Mouse (Mus musculus) heart, embryonic 13.5 days (tissue): ENCODE measurements around the gene Krcc1. TPM values are rescaled to one million over a fixed set of nuclear protein-coding genes. Genes with fewer than 3 reads are reported as not detected.
"Not testable (repeated sequence)": the region's sequence is repeated elsewhere in the genome, so short reads cannot be mapped to it uniquely, and the experiment has no call there.

Experiments
- ATAC-seq: fragments of 200-750 bp; cut with Nextera tagmentation; 2 replicates; pipeline ENCODE4 v1.8.0; 2017; ENCODE audit warnings: moderate TSS enrichment; ENCODE audit not compliant: insufficient number of reproducible peaks, low FRiP score, low TSS enrichment; ENCODE audit errors: extremely low read depth
- H3K27ac ChIP-seq: fragments of 300-500 bp; sonication (generic); replicated peaks from 2 replicates; pipeline ENCODE4 v1.5.1; 2015; ENCODE audit warnings: moderate library complexity, mild to moderate bottlenecking, inconsistent platforms
- H3K27me3 ChIP-seq: fragments of 300-500 bp; sonication (generic); replicated peaks from 2 replicates; pipeline ENCODE4 v1.6.1; 2015; ENCODE audit warnings: mild to moderate bottlenecking, inconsistent platforms
- H3K36me3 ChIP-seq: fragments of 300-500 bp; sonication (generic); 2 replicates; pipeline ENCODE4 v1.6.1; 2015; ENCODE audit warnings: mild to moderate bottlenecking, inconsistent platforms
- H3K4me1 ChIP-seq: fragments of 300-500 bp; sonication (generic); 2 replicates; pipeline ENCODE4 v1.6.1; 2015; ENCODE audit warnings: inconsistent platforms
- H3K4me2 ChIP-seq: fragments of 300-500 bp; sonication (generic); 2 replicates; pipeline ENCODE4 v1.6.1; 2015; ENCODE audit warnings: inconsistent platforms, mild to moderate bottlenecking, moderate library complexity
- H3K4me3 ChIP-seq: fragments of 300-500 bp; sonication (generic); 2 replicates; pipeline ENCODE4 v1.5.1; 2015; ENCODE audit warnings: moderate library complexity, mild to moderate bottlenecking, inconsistent platforms
- H3K9ac ChIP-seq: fragments of 300-500 bp; sonication (generic); 2 replicates; pipeline ENCODE4 v1.6.1; 2015; ENCODE audit warnings: inconsistent platforms, mild to moderate bottlenecking, moderate library complexity
- H3K9me3 ChIP-seq: fragments of 300-500 bp; sonication (generic); 2 replicates; pipeline ENCODE4 v1.6.1; 2016; ENCODE audit warnings: inconsistent platforms
- WGBS: fragments of 180-500 bp; shearing (Covaris S2); methylation state at CpG from one replicate; pipeline ENCODE4 v1.1.7; 2015; ENCODE audit warnings: mixed read lengths; 5-methylcytosine and 5-hydroxymethylcytosine counted together
- polyA plus RNA-seq: library from polyadenylated mRNA; unstranded; fragments of >200 nt; fragmentation: Nextera tagmentation; extraction: Ambion mirVana; gene quantifications from 2 replicates; pipeline ENCODE4 v1.2.1, GENCODE M21; 2015

Gene Krcc1
- polyA plus RNA-seq, 1 experiment from 2014 or later: 48.5 TPM

DNA sequence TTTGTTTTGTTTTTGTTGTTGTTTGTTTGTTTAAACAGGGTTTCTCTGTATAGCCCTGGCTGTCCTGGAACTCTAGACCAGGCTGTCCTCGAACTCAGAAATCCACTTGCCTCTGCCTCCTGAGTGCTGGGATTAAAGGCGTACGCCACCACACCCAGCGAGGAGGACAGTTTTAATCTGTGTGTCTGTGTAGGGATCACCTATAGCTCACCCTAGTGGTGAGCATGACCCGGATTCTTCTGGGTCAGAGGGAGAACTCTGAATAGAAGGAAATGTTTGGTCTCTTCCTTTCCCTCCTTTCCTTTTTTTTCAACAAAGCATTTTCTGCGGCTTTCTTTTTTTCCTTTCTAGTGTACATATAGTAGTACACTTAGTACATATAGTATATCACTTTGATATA is 23.8 kb downstream of the Krcc1 start:
- Histone ChIP-seq H3K27me3 (no peaks in the 10 kb centered on the region), H3K4me1 (no peaks in the 10 kb centered on the region), H3K27ac (no peak overlapping the region), H3K4me3 (no peak overlapping the region), H3K9me3 (no peaks in the 10 kb centered on the region), H3K36me3 (no peaks in the 10 kb centered on the region), H3K9ac (no peak overlapping the region), H3K4me2 (no peak overlapping the region)
- WGBS: 68% methylated on average over 6 of the region's 6 CpGs
- ATAC-seq: no peak

DNA sequence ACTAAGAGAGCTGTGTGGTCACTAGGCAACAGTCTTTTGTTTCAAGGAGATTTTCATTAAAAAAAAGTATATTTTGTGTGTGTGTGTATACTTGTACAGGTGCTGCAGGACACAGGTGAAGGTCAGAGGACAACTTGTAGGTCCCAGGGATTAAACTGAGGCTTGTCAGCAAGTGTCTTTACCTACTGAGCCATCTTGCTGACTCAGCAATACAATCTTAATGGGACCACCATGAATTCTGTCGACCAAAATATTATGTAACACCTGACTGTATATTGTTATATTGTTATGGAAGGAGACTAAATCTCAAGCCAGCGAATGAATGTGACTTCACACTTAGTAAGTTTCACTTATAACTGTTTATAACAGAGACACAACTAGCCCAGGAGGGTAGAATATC is 26.6 kb downstream of the Krcc1 start:
- H3K4me2 ChIP-seq: no peak overlapping the region
- H3K9me3 ChIP-seq: no peaks in the 10 kb centered on the region
- WGBS: 58% methylated on average over 2 of the region's 2 CpGs
- H3K36me3 ChIP-seq: no peaks in the 10 kb centered on the region
- H3K4me3 ChIP-seq: no peak overlapping the region
- H3K27ac ChIP-seq: no peak overlapping the region
- no peaks in the 10 kb centered on the region for H3K27me3 ChIP-seq
- no peak overlapping the region for H3K9ac ChIP-seq
- H3K4me1 ChIP-seq: 0 out of 2 replicates have a peak, but pooled peaks cover 2% of the 10 kb centered on the region
- no peak for ATAC-seq

DNA sequence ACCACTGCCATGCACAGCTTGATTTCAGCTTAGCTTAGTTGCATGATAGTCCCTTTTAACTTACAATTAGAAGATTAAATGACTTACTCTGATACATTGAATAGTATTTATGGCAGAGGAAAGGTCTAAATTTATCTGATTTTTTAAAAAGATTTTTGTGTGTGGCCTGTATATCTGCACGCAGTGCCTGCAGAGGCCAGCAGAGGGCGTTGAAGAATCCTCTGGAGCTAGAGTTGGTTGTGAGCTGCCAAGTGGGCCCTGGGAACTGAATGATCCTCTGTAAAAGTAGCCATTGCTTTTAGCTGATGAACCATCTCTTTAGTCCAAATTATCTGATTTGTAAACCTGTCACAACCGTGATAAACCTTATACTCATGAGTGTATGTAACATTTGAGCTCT is 27.3 kb downstream of the Krcc1 start:
- no peaks in the 10 kb centered on the region for H3K9me3 ChIP-seq
- no peak overlapping the region for H3K9ac ChIP-seq
- H3K27me3 ChIP-seq: no peaks in the 10 kb centered on the region
- WGBS: 37% methylated on average over 3 of the region's 3 CpGs
- H3K27ac ChIP-seq: no peak overlapping the region
- H3K4me2 ChIP-seq: no peak overlapping the region
- 0 out of 2 replicates have a peak, but pooled peaks cover 2% of the 10 kb centered on the region for H3K4me1 ChIP-seq
- no peak overlapping the region for H3K4me3 ChIP-seq
- no peaks in the 10 kb centered on the region for H3K36me3 ChIP-seq
- no peak for ATAC-seq

DNA sequence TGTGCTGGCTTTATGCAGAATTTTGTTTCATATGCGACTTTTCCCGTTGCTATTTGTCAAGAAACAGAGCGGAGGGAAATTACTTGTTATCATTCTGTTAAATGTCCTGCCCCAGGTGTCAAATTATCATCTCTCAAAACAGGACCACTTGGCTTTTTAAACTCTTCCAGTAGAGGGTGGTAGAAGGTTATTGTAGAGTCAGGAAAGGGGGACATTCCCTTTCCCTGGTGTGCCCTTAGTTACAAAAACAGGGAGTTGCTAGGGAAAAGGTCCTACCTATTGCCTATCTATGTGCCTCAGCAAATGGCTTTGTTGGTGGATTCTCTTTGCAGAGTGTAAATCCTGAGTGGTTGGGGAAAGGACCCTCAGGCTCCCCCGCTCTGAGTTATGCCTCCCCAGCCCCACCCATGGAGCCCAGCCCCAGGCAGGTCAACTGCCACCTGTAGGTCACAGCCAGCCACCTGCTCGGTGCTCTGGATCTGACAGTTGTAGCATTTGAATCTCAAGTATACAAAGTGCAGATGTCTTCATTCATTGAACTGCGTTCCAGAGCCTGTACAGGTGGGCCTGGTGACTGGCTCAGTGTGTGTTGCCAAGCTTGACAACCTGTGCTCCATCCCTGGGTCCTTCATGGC is 30.7 kb downstream of the Krcc1 start:
- no peaks in the 10 kb centered on the region for H3K36me3 ChIP-seq
- no peak overlapping the region for H3K27ac ChIP-seq
- no peak overlapping the region for H3K4me2 ChIP-seq
- no peak overlapping the region for H3K9ac ChIP-seq
- ATAC-seq: no peak
- no peak overlapping the region for H3K4me3 ChIP-seq
- H3K27me3 ChIP-seq: no peaks in the 10 kb centered on the region
- 48% methylated on average over 6 of the region's 6 CpGs for WGBS
- H3K4me1 ChIP-seq: 0 out of 2 replicates have a peak, but pooled peaks cover 2% of the 10 kb centered on the region
- no peaks in the 10 kb centered on the region for H3K9me3 ChIP-seq

DNA sequence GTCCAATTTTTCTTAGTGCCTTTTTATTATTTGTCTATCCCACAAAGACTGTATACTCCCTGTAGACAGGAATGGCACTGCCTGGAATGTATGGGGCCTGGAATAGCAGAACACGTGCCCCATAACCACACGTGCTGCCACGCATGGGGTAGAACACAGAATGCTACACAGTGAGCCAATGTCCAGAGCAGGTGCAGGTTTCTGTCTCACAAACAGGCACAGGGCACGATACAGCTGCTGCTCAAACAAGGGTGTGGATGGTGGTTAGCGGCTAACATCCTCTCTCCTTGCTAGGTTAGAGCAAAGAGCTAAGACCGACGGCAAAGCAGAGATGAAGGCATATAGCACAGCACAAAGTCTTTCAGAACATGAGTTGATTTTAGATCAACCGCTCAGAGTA is 36.0 kb downstream of the Krcc1 start:
- Histone ChIP-seq H3K27me3 (no peaks in the 10 kb centered on the region), H3K4me2 (no peak overlapping the region), H3K36me3 (no peaks in the 10 kb centered on the region), H3K9ac (no peak overlapping the region), H3K9me3 (no peaks in the 10 kb centered on the region), H3K4me1 (no peaks in the 10 kb centered on the region), H3K4me3 (no peak overlapping the region), H3K27ac (no peak overlapping the region)
- ATAC-seq: no peak
- WGBS: 80% methylated on average over 8 of the region's 8 CpGs

DNA sequence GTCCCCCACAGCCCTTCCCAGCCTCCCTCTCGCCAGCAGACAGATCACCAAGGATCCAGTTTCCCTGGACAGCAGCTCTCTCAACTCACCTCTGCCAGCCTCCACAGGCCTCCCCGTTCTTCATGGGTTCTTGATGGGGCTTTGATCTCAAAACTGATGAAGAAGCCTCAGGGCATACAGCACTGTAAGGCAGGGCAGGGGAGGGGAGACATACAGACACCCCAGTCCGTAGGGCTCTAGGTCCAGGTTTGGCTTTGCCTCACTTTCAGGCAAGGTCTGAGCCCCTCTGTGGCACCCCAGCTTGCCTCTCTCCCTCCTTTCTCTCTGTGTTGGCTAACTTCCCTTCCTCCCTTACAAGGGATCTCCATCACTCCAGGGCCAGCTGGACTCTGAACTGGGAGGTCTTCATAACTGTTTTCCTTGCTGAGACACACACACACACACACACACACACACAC is 50.4 kb downstream of the Krcc1 start, which contains the start of gene Smyd1:
Gene Smyd1, minus strand, starts transcription at position 408 of the 458 bp plus-strand sequence.
- WGBS: 75% methylated on average over 3 of the region's 3 CpGs
- no peak for ATAC-seq
- Histone ChIP-seq H3K36me3 (no peaks in the 10 kb centered on the region), H3K9ac (no peak within 1 kb of the TSS), H3K4me2 (no peak within 1 kb of the TSS), H3K27me3 (no peaks in the 10 kb centered on the region), H3K27ac (no peak within 1 kb of the TSS), H3K4me3 (no peak within 1 kb of the TSS), H3K4me1 (no peaks in the 10 kb centered on the region), H3K9me3 (no peaks in the 10 kb centered on the region)

DNA sequence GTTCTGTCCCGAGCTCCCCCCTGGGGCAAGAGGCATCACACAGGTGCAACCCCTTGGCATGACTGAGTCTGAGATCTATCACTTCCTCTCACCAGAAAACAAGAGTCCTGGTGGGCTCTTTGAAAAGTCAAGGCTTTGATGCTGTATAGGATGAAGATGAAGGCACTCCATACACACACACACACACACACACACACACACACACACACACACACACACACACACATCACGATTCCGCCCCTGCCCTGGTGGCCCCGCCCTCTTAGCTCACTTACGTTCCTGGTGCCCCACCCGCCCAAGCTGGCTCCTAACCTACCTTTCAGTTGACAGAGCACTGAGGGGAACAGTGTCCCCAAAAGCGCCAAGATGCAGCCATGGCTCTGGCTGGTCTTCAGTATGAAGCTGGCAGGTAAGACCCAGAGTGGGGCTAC is 51.0 kb downstream of the Krcc1 start, which contains the start of gene Cd8b1:
Gene Cd8b1, plus strand, starts transcription at position 298 of the 431 bp plus-strand sequence.
- Histone ChIP-seq H3K27ac (no peak within 1 kb of the TSS), H3K4me1 (no peaks in the 10 kb centered on the region), H3K36me3 (no peaks in the 10 kb centered on the region), H3K9me3 (no peaks in the 10 kb centered on the region), H3K27me3 (no peaks in the 10 kb centered on the region), H3K4me3 (no peak within 1 kb of the TSS), H3K9ac (no peak within 1 kb of the TSS), H3K4me2 (no peak within 1 kb of the TSS)
- ATAC-seq: no peak
- 70% methylated on average over 7 of the region's 7 CpGs for WGBS

DNA sequence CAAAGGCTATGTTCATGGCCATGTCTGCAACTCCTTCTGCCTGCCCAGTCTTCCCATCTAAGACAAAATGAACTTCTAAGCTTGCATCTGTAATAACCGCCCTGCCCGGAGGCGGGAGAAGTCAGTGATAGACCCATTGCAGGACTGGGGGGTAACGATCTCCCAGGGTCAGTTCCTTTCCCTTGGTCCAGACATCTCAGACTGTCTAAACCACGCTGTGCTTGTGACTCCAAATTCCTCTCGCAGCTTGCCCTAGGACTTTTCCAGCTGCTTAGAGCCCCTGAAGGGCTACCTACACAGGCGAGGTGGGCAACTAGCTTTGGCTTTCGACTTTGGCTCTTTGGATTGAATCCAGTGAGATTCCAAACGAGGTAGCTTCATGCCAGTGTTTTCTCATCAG is 53.3 kb downstream of the Krcc1 start:
- H3K4me3 ChIP-seq: no peak overlapping the region
- whole genome bisulfite sequencing: 81% methylated on average over 9 of the region's 9 CpGs
- H3K36me3 ChIP-seq: no peaks in the 10 kb centered on the region
- H3K9ac ChIP-seq: no peak overlapping the region
- H3K27ac ChIP-seq: no peak overlapping the region
- H3K9me3 ChIP-seq: no peaks in the 10 kb centered on the region
- H3K27me3 ChIP-seq: no peaks in the 10 kb centered on the region
- no peak overlapping the region for H3K4me2 ChIP-seq
- no peak for ATAC-seq
- no peaks in the 10 kb centered on the region for H3K4me1 ChIP-seq

DNA sequence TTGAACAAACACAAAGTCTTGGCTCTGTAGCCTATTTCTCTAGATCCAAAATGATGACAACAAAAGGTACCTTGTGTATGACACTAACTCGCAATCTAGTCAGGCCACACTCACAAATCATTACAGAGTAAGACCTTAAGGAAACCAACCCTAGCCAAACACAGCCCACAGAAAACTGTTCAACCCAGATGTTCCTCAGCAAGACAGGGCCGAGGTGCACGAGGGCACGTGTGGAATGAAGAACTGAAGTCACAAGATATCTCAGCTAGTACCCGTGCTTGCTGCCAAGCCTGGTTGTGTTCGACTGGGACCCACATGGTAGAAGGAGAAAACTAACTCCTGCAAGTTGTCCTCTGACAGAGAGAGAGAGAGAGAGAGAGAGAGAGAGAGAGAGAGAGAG is 58.4 kb downstream of the Krcc1 start:
- no peaks in the 10 kb centered on the region for H3K9me3 ChIP-seq
- ATAC-seq: no peak
- WGBS: 69% methylated on average over 6 of the region's 6 CpGs

DNA sequence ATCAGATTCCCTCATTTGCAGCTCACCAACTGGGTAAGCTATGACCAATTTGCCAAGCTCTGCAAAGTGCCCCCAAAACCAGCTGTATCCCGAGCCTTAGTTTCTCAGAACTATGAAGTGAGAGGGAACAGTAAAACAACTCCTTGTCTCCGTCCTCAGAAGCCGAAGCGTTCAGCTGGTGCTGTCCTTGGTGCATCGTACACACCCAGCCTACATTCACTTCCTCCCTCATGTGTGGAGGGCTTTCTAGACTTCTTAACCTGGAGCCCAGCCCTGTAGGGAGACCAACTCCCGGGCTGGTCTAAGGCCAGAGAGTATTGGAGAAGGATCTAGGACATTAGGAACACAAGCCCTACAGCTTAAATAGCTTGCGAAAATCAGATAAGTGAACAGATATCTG is 59.0 kb downstream of the Krcc1 start:
- H3K4me1 ChIP-seq: no peaks in the 10 kb centered on the region
- ATAC-seq: no peak
- no peaks in the 10 kb centered on the region for H3K9me3 ChIP-seq
- WGBS: 65% methylated on average over 7 of the region's 7 CpGs
- no peak overlapping the region for H3K4me3 ChIP-seq
- no peak overlapping the region for H3K4me2 ChIP-seq
- no peak overlapping the region for H3K9ac ChIP-seq
- H3K27ac ChIP-seq: no peak overlapping the region
- no peaks in the 10 kb centered on the region for H3K36me3 ChIP-seq
- H3K27me3 ChIP-seq: no peaks in the 10 kb centered on the region

More for the DNA sequence above, 58.4 kb downstream of the Krcc1 start:
- no peaks in the 10 kb centered on the region for H3K27me3 ChIP-seq
- H3K4me1 ChIP-seq: no peaks in the 10 kb centered on the region
- no peak overlapping the region for H3K27ac ChIP-seq
- H3K9ac ChIP-seq: no peak overlapping the region
- no peak overlapping the region for H3K4me3 ChIP-seq
- no peak overlapping the region for H3K4me2 ChIP-seq
- H3K36me3 ChIP-seq: no peaks in the 10 kb centered on the region

DNA sequence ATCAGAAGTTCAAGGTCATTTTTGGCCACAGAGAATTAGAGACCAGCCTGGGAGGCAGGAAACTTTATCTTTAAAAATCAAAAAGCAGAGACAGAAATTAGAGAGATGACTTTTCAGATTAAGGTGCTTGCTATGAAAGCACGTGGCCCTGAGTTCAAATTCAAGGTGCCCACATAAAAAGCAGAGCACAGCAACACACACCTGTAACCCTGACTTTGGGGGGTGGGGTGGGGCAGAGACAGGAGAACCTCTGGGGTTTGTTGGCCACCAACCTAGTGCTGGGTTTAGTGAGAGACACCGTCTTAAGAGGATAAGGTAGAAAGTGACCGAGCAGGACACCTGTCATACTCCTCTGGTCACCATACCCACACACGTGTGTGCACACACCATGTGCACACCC is 60.0 kb downstream of the Krcc1 start:
- not testable (repeated sequence) for H3K4me3 ChIP-seq, H3K4me1 ChIP-seq, H3K36me3 ChIP-seq, H3K9me3 ChIP-seq, ATAC-seq, H3K27me3 ChIP-seq, H3K9ac ChIP-seq, H3K4me2 ChIP-seq, H3K27ac ChIP-seq
- WGBS: 72% methylated on average over 2 of the region's 4 CpGs

DNA sequence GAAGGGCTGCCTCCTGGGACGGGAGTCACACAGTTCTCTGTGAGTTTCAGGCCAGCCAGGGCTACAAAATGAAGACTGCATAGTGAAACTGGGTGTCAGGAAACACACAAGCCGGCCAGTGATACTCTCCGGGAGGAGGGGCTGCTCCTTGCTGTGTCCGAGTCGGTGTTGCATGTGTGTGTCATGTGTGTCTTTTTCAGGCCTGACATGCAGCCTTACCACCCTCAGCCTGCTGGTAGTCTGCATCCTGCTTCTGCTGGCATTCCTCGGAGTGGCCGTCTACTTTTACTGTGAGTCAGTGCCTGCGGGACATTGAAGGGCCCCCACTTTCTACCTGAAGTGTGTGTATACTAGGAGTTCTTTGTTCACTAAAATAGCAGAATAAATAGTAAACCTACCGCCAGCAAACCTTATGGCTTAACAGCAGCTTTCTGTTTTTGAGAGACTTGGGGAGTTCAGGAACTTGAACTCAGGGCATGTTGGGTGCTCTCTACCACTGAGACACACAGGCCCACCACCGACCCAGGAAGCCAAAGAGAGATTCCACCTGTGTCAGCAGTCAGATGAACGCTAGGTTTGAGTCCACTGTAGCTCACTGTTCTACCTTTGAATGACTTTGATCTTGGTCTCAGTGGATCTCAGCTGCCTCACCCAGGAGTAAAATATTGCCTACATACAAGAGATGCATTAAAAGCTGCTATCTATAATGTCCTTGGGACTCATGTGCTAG is 60.9 kb downstream of the Krcc1 start:
- H3K9me3 ChIP-seq: no peaks in the 10 kb centered on the region
- H3K9ac ChIP-seq: no peak overlapping the region
- no peak overlapping the region for H3K4me2 ChIP-seq
- no peaks in the 10 kb centered on the region for H3K27me3 ChIP-seq
- H3K27ac ChIP-seq: no peak overlapping the region
- H3K36me3 ChIP-seq: no peaks in the 10 kb centered on the region
- H3K4me1 ChIP-seq: no peaks in the 10 kb centered on the region
- 76% methylated on average over 11 of the region's 11 CpGs for WGBS
- no peak overlapping the region for H3K4me3 ChIP-seq
- no peak for ATAC-seq
